In the genomic region with DNA sequence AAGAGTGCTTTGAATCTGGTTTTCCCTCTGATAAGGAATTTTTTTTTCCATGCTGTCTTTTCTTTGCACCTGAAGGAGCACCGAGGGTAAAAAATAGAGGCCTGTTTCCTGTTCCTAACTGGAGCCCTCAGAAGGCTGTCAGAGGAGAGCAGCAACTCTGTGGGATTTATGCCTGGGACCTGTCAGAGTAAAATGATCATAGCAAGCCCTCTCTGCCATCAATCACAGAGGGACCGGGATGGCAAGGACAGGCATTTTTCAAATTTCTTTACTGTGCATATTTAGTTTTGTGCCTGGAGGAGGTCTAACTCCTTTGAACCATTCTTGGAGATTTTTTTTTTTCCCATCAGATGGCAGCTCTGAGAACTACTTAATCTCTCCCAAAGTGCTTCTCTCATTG, we compare ENCODE assay signal across 15 mouse cellular contexts.
DNase-seq lines count a peak whose midpoint lies in the region; ATAC-seq lines count a peak whose summit lies in the region.
"Had no signal": no experiment of that assay in that cellular context is flagged by ENCODE, and none has a peak within 500 bp of the region (broad histone marks: within the 10 kb centered on the region; RNA-seq: fewer than 3 reads in every experiment).

No protein-coding gene starts in this region.

- H3K9ac ChIP-seq in heart, embryonic 14.5 days (ENCODE audit: low read length) = no peak overlapping the region
- H3K9ac ChIP-seq in lung, embryonic 15.5 days = no peak overlapping the region
- no peak overlapping the region for H3K9ac ChIP-seq in kidney, embryonic 16.5 days (replicated peaks; ENCODE audit: low read length)
- H3K9ac ChIP-seq: hindbrain, embryonic 15.5 days had no signal

- no peaks in the 10 kb centered on the region for H3K36me3 ChIP-seq in heart, embryonic 14.5 days (ENCODE audit: control insufficient read depth, insufficient read depth, low read length)
- no peaks in the 10 kb centered on the region for H3K36me3 ChIP-seq in lung, embryonic 15.5 days
- no peaks in the 10 kb centered on the region for H3K36me3 ChIP-seq in kidney, embryonic 16.5 days (ENCODE audit: insufficient read depth, low read length)
- H3K36me3 ChIP-seq: hindbrain, embryonic 15.5 days had no signal

- peak overlapping the region; percentile 8 to 49 for H3K27ac ChIP-seq in heart, embryonic 14.5 days (replicated peaks in 1 of 2; ENCODE audit: control insufficient read depth in 1 of 2, insufficient read depth in 1 of 2, low read depth in 2 of 2, low read length in 2 of 2)
- H3K27ac ChIP-seq in lung, embryonic 15.5 days = peak overlapping the region; percentile 87
- peak overlapping the region; percentile 93 for H3K27ac ChIP-seq in kidney, embryonic 16.5 days (ENCODE audit: low read length)
- H3K27ac ChIP-seq: hindbrain, embryonic 15.5 days had no signal

- H3K4me2 ChIP-seq in heart, embryonic 14.5 days (ENCODE audit: low read length) = no peak overlapping the region
- no peak overlapping the region for H3K4me2 ChIP-seq in lung, embryonic 15.5 days
- no peak overlapping the region for H3K4me2 ChIP-seq in kidney, embryonic 16.5 days (replicated peaks; ENCODE audit: low read depth, low read length)
- H3K4me2 ChIP-seq: hindbrain, embryonic 15.5 days had no signal

- peaks cover 4 to 21% of the 10 kb centered on the region in 2 experiments for H3K4me1 ChIP-seq in heart, embryonic 14.5 days (ENCODE audit: control insufficient read depth in 2 of 2, insufficient read depth in 2 of 2, low read length in 2 of 2)
- peaks cover 25% of the 10 kb centered on the region for H3K4me1 ChIP-seq in lung, embryonic 15.5 days
- H3K4me1 ChIP-seq in kidney, embryonic 16.5 days (ENCODE audit: insufficient read depth, low read length) = peaks cover 23% of the 10 kb centered on the region
- H3K4me1 ChIP-seq: hindbrain, embryonic 15.5 days had no signal

- no peak for DNase-seq in heart, adult 11 months
- DNase-seq in lung, postnatal 4 days = no peak
- DNase-seq in mesoderm, embryonic 11.5 days (ENCODE audit: low read depth, low spot score) = peak; percentile 60
- no peak for DNase-seq in cerebellum, adult 9-11 months
- DNase-seq: cerebellum, adult 11 months; gastrocnemius, postnatal 10 days; left cerebral cortex, postnatal 4 days; thymus, adult 18-20 months had no signal

- H3K27me3 ChIP-seq in heart, embryonic 14.5 days (ENCODE audit: control insufficient read depth, insufficient read depth, low read length) = no peaks in the 10 kb centered on the region
- no peaks in the 10 kb centered on the region for H3K27me3 ChIP-seq in lung, embryonic 15.5 days
- H3K27me3 ChIP-seq in kidney, embryonic 16.5 days (ENCODE audit: insufficient read depth, low read length) = no peaks in the 10 kb centered on the region
- H3K27me3 ChIP-seq: CH12.LX; hindbrain, embryonic 15.5 days had no signal

- no peaks in the 10 kb centered on the region for H3K9me3 ChIP-seq in heart, embryonic 14.5 days (ENCODE audit: control insufficient read depth, low read length)
- H3K9me3 ChIP-seq in lung, embryonic 15.5 days = no peaks in the 10 kb centered on the region
- peaks cover 2% of the 10 kb centered on the region; the same call in 1 of the 2 replicates for H3K9me3 ChIP-seq in kidney, embryonic 16.5 days (ENCODE audit: low read length)
- H3K9me3 ChIP-seq: hindbrain, embryonic 15.5 days had no signal

- 4% methylated on average over 2 of the region's 2 CpGs for WGBS in heart, embryonic 14.5 days
- 2% methylated on average over 2 of the region's 2 CpGs for WGBS in lung, embryonic 15.5 days
- 15% methylated on average over 2 of the region's 2 CpGs for WGBS in kidney, embryonic 16.5 days

- no peak overlapping the region for H3K4me3 ChIP-seq in heart, embryonic 14.5 days (ENCODE audit: control insufficient read depth in 1 of 2, insufficient read depth in 1 of 2, low read depth in 1 of 2, low read length in 2 of 2)
- no peak overlapping the region for H3K4me3 ChIP-seq in lung, embryonic 15.5 days
- H3K4me3 ChIP-seq in kidney, embryonic 16.5 days (ENCODE audit: low read length) = no peak overlapping the region
- H3K4me3 ChIP-seq: hindbrain, embryonic 15.5 days had no signal

- no peak for ATAC-seq in heart, embryonic 14.5 days (ENCODE audit: insufficient number of reproducible peaks, insufficient read depth, low FRiP score, low read depth)
- ATAC-seq in lung, embryonic 15.5 days (ENCODE audit: borderline replicate concordance, extremely low read depth, low FRiP score, low TSS enrichment) = no peak
- no peak for ATAC-seq in kidney, embryonic 16.5 days (ENCODE audit: low FRiP score, low TSS enrichment)
- no peak for ATAC-seq in erythroid progenitor cell, adult 5-6 weeks (replicated peaks; ENCODE audit: low FRiP score, poor library complexity, severe bottlenecking)
- ATAC-seq: forebrain, embryonic 14.5 days had no signal

Comparison
In these comparisons a context has a peak if more than half of its experiments do, and no peak if none do; other contexts are left out.
1. H3K27ac ChIP-seq: peak in every context shown above with its lines; median percentile 93 in kidney, embryonic 16.5 days; 87 in lung, embryonic 15.5 days; 28 in heart, embryonic 14.5 days.